Mouse (Mus musculus): ENCODE measurements around the gene Gm3604.

- TF ChIP-seq POLR2A (IDR thresholded peaks at IDR 0.05; ENCODE audit: control insufficient read depth, low read depth, low read length) (no peak), CTCF (IDR thresholded peaks at IDR 0.05; ENCODE audit: control insufficient read depth, insufficient read depth, insufficient replicate concordance, low read depth, low read length) (no peak)
These were observed 51.2 kb downstream of the Gm3604 start for GRCm38 (mm10) chr13:62331786-62332185.
